Mouse (Mus musculus): ENCODE results near the gene Pygo2. TPM values are rescaled to one million over a fixed set of nuclear protein-coding genes. Genes with fewer than 3 reads are reported as not detected.

Pygo2 gene
- total and polyA plus RNA-seq, 3 experiments, result 21.9 to 40.8 (median 29.7) TPM

- Histone ChIP-seq H3K27me3 (replicated peaks) (no peaks in the 10 kb centered on the region), H3K4me3 (replicated peaks in 1 of 3; ENCODE audit: low read depth in 2 of 3, low read length in 2 of 3, poor library complexity in 1 of 3) (no peak overlapping the region), H3K27ac (ENCODE audit: insufficient read depth, low read depth) (no peak overlapping the region), H3K9me3 (replicated peaks; ENCODE audit: low read length) (no peaks in the 10 kb centered on the region), H3K4me2 (ENCODE audit: insufficient read depth, low read depth, poor library complexity, severe bottlenecking) (no peak overlapping the region), H3K9ac (ENCODE audit: insufficient read depth, low read depth) (no peak overlapping the region), H3K79me2 (replicated peaks; ENCODE audit: control insufficient read depth, extremely low read depth, insufficient read depth, poor library complexity, severe bottlenecking) (peaks cover 37% of the 10 kb centered on the region), H3K4me1 (ENCODE audit: control insufficient read depth in 1 of 2, insufficient read depth in 2 of 2) (peaks cover 30 to 91% of the 10 kb centered on the region in 2 experiments), H3K36me3 (replicated peaks in 1 of 2; ENCODE audit: control insufficient read depth in 1 of 2, insufficient read depth in 1 of 2, low read length in 1 of 2) (peaks cover 49 to 78% of the 10 kb centered on the region in 2 experiments)
- dilution Hi-C loops (cut with MboI; ENCODE audit: extremely low pct_ligation_motif_present, extremely low pct_unique_long_range_greater_than_20kb, low sequenced_read_pairs), result no loop called here
- in situ Hi-C loops (cut with MboI; ENCODE audit: low pct_ligation_motif_present, low pct_unique_long_range_greater_than_20kb, low sequenced_read_pairs), result no loop called here
- TF ChIP-seq RAD21 (IDR thresholded peaks at IDR 0.05; ENCODE audit: low read depth, low read length) (no peak), USF1 (IDR thresholded peaks at IDR 0.05; ENCODE audit: low read depth, low read length) (no peak), BHLHE40 (IDR thresholded peaks at IDR 0.05; ENCODE audit: low read depth, low read length) (no peak), ZMIZ1 (IDR thresholded peaks at IDR 0.05; ENCODE audit: low read depth, low read length) (no peak), GABPA (IDR thresholded peaks at IDR 0.05; ENCODE audit: insufficient replicate concordance, low read depth, low read length) (no peak), POLR2A (IDR thresholded peaks at IDR 0.05; ENCODE audit: low read depth, low read length) (no peak), E2F4 (IDR thresholded peaks at IDR 0.05; ENCODE audit: insufficient replicate concordance, low read depth, low read length) (no peak)
- DNase-seq (ENCODE audit: extremely low read depth), result no peak
Observed at GRCm38 (mm10) chr3:89381233-89381632, 48.8 kb upstream of the Pygo2 start.

GRCm38 (mm10) chr3:89382033-89382882, 47.8 kb upstream of the Pygo2 start:
- Histone ChIP-seq H3K9me3 (replicated peaks; ENCODE audit: low read length) (no peaks in the 10 kb centered on the region), H3K9ac (ENCODE audit: insufficient read depth, low read depth) (no peak overlapping the region), H3K4me3 (replicated peaks in 1 of 3; ENCODE audit: low read depth in 2 of 3, low read length in 2 of 3, poor library complexity in 1 of 3) (no peak overlapping the region), H3K36me3 (replicated peaks in 1 of 2; ENCODE audit: control insufficient read depth in 1 of 2, insufficient read depth in 1 of 2, low read length in 1 of 2) (peaks cover 40 to 68% of the 10 kb centered on the region in 2 experiments), H3K79me2 (replicated peaks; ENCODE audit: control insufficient read depth, extremely low read depth, insufficient read depth, poor library complexity, severe bottlenecking) (peaks cover 47% of the 10 kb centered on the region), H3K4me1 (ENCODE audit: control insufficient read depth in 1 of 2, insufficient read depth in 2 of 2) (peaks cover 30 to 96% of the 10 kb centered on the region in 2 experiments), H3K27ac (ENCODE audit: insufficient read depth, low read depth) (no peak overlapping the region), H3K4me2 (ENCODE audit: insufficient read depth, low read depth, poor library complexity, severe bottlenecking) (no peak overlapping the region), H3K27me3 (replicated peaks) (no peaks in the 10 kb centered on the region)
- no peak for TF ChIP-seq IRF4 (IDR thresholded peaks at IDR 0.05; ENCODE audit: low read depth, low read length)
- no peak for TF ChIP-seq ZNF384 (IDR thresholded peaks at IDR 0.05; ENCODE audit: low read depth, low read length)
- no peak for TF ChIP-seq MAFK (IDR thresholded peaks at IDR 0.05; ENCODE audit: insufficient replicate concordance, low read length)
- TF ChIP-seq CHD2 (IDR thresholded peaks at IDR 0.05; ENCODE audit: low read length), result no peak
- TF ChIP-seq ZC3H11A (IDR thresholded peaks at IDR 0.05; ENCODE audit: low read depth, low read length), result no peak
- no peak for TF ChIP-seq POLR2AphosphoS2 (IDR thresholded peaks at IDR 0.05; ENCODE audit: low read depth, low read length)
- TF ChIP-seq BHLHE40 (IDR thresholded peaks at IDR 0.05; ENCODE audit: low read depth, low read length), result no peak
- no peak for TF ChIP-seq SIN3A (IDR thresholded peaks at IDR 0.05; ENCODE audit: low read length)
- no peak for TF ChIP-seq GABPA (IDR thresholded peaks at IDR 0.05; ENCODE audit: insufficient replicate concordance, low read depth, low read length)
- no peak for TF ChIP-seq MAX (IDR thresholded peaks at IDR 0.05; ENCODE audit: low read length)
- TF ChIP-seq NRF1 (IDR thresholded peaks at IDR 0.05; ENCODE audit: low read depth, low read length), result no peak
- no peak for TF ChIP-seq ZKSCAN1 (IDR thresholded peaks at IDR 0.05; ENCODE audit: borderline replicate concordance, low read depth, low read length)
- TF ChIP-seq MXI1 (IDR thresholded peaks at IDR 0.05; ENCODE audit: low read depth, low read length), result no peak
- TF ChIP-seq CHD1 (IDR thresholded peaks at IDR 0.05; ENCODE audit: low read depth, low read length), result no peak
- no peak for TF ChIP-seq ETS1 (conservative IDR thresholded peaks at IDR 0.05; ENCODE audit: low read depth, low read length)
- no peak for TF ChIP-seq SMC3 (IDR thresholded peaks at IDR 0.05; ENCODE audit: low read depth, low read length)
- TF ChIP-seq NELFE (IDR thresholded peaks at IDR 0.05; ENCODE audit: low read depth, low read length), result no peak
- in situ Hi-C loops (cut with MboI; ENCODE audit: low pct_ligation_motif_present, low pct_unique_long_range_greater_than_20kb, low sequenced_read_pairs) (no loop called here), dilution Hi-C loops (cut with MboI; ENCODE audit: extremely low pct_ligation_motif_present, extremely low pct_unique_long_range_greater_than_20kb, low sequenced_read_pairs) (no loop called here)
- DNase-seq (ENCODE audit: extremely low read depth), result no peak

Data from CH12.LX (cell line).